Mouse (Mus musculus) stomach, postnatal 0 days (tissue): Measurements from ENCODE around the gene Rrp1b.

ENCODE experiments used
- CTCF ChIP-seq: IDR thresholded peaks from 2 replicates; pipeline ENCODE4 v1.5.1; 2016; ENCODE audit warnings: antibody characterized with exemption, low read depth, mild to moderate bottlenecking, moderate library complexity
- EP300 ChIP-seq: optimal IDR thresholded peaks from 2 replicates; pipeline ENCODE3; 2016; ENCODE audit warnings: antibody characterized with exemption

- TF ChIP-seq EP300, result no peak
- no peak for TF ChIP-seq CTCF
These were observed 43.9 kb upstream of the Rrp1b start for GRCm38 (mm10) chr17:31992004-31992403.
